Mouse (Mus musculus) midbrain, embryonic 15.5 days (tissue): ENCODE data around the gene Dkkl1. TPM values are rescaled to one million over a fixed set of nuclear protein-coding genes. Genes with fewer than 3 reads are reported as not detected.

ENCODE experiments used
- ATAC-seq: fragments of 200-750 bp; cut with Nextera tagmentation; replicated peaks from 2 replicates; pipeline ENCODE4 v1.8.0; 2017; ENCODE audit warnings: moderate TSS enrichment
- H3K27ac ChIP-seq: fragments of 300-500 bp; sonication (generic); 2 replicates; pipeline ENCODE4 v1.5.1; 2015; ENCODE audit warnings: mild to moderate bottlenecking, inconsistent platforms
- H3K27me3 ChIP-seq: fragments of 300-500 bp; sonication (generic); replicated peaks from 2 replicates; pipeline ENCODE4 v1.6.1; 2015; ENCODE audit warnings: inconsistent platforms
- H3K36me3 ChIP-seq: fragments of 300-500 bp; sonication (generic); replicated peaks from 2 replicates; pipeline ENCODE4 v1.6.1; 2015; ENCODE audit warnings: inconsistent platforms
- H3K4me1 ChIP-seq: fragments of 300-500 bp; sonication (generic); 2 replicates; pipeline ENCODE4 v1.6.1; 2015; ENCODE audit warnings: inconsistent platforms
- H3K4me2 ChIP-seq: fragments of 300-500 bp; sonication (generic); 2 replicates; pipeline ENCODE4 v1.6.1; 2015; ENCODE audit warnings: inconsistent platforms, mild to moderate bottlenecking, moderate library complexity
- H3K4me3 ChIP-seq: fragments of 300-500 bp; sonication (generic); 2 replicates; pipeline ENCODE4 v1.5.1; 2015; ENCODE audit warnings: mild to moderate bottlenecking, inconsistent platforms
- H3K9ac ChIP-seq: fragments of 300-500 bp; sonication (generic); 2 replicates; pipeline ENCODE4 v1.6.1; 2015; ENCODE audit warnings: mild to moderate bottlenecking, inconsistent platforms
- H3K9me3 ChIP-seq: fragments of 300-500 bp; sonication (generic); 2 replicates; pipeline ENCODE4 v1.6.1; 2016; ENCODE audit warnings: inconsistent platforms
- WGBS: fragments of 180-500 bp; shearing (Covaris S2); methylation state at CpG from one replicate; pipeline ENCODE4 v1.1.7; 2015; ENCODE audit warnings: mixed read lengths; 5-methylcytosine and 5-hydroxymethylcytosine counted together
- polyA plus RNA-seq: library from polyadenylated mRNA; unstranded; fragments of >200 nt; fragmentation: Nextera tagmentation; extraction: Ambion mirVana; gene quantifications from 2 replicates; pipeline ENCODE4 v1.2.1, GENCODE M21; 2015

Gene Dkkl1
- polyA plus RNA-seq, 1 experiment from 2014 or later = 5.8 TPM

GRCm38 (mm10) chr7:45172974-45173373 lies 39.0 kb downstream of the Dkkl1 start:
- 57% methylated on average over 7 of the region's 7 CpGs for WGBS
- Histone ChIP-seq H3K4me2 (no peak overlapping the region), H3K36me3 (no peaks in the 10 kb centered on the region), H3K27ac (no peak overlapping the region), H3K9ac (no peak overlapping the region), H3K4me3 (no peak overlapping the region), H3K4me1 (peaks cover 24% of the 10 kb centered on the region), H3K9me3 (no peaks in the 10 kb centered on the region), H3K27me3 (peaks cover 71% of the 10 kb centered on the region)
- no peak for ATAC-seq

- Histone ChIP-seq H3K4me2 (no peak overlapping the region), H3K27ac (no peak overlapping the region), H3K9ac (no peak overlapping the region), H3K27me3 (peaks cover 70% of the 10 kb centered on the region), H3K4me1 (peaks cover 15% of the 10 kb centered on the region), H3K4me3 (no peak overlapping the region), H3K9me3 (no peaks in the 10 kb centered on the region), H3K36me3 (no peaks in the 10 kb centered on the region)
- ATAC-seq = no peak
- 93% methylated on average over 3 of the region's 3 CpGs for WGBS
These were observed 42.5 kb downstream of the Dkkl1 start for GRCm38 (mm10) chr7:45169495-45169894.

GRCm38 (mm10) chr7:45168656-45169055 lies 43.3 kb downstream of the Dkkl1 start:
- ATAC-seq = no peak
- peak overlapping the region; percentile 37 for H3K4me2 ChIP-seq
- 4% methylated on average over 24 of the region's 24 CpGs for WGBS
- H3K27me3 ChIP-seq = peaks cover 70% of the 10 kb centered on the region
- no peaks in the 10 kb centered on the region for H3K36me3 ChIP-seq
- H3K27ac ChIP-seq = no peak overlapping the region
- H3K9me3 ChIP-seq = no peaks in the 10 kb centered on the region
- peaks cover 21% of the 10 kb centered on the region for H3K4me1 ChIP-seq
- H3K9ac ChIP-seq = no peak overlapping the region
- peak overlapping the region; percentile 8; the same call in 1 of the 2 replicates for H3K4me3 ChIP-seq

- Histone ChIP-seq H3K27ac (no peak overlapping the region), H3K4me1 (peaks cover 23% of the 10 kb centered on the region), H3K9me3 (no peaks in the 10 kb centered on the region), H3K36me3 (no peaks in the 10 kb centered on the region), H3K4me3 (peak overlapping the region; percentile 2; the same call in 1 of the 2 replicates), H3K27me3 (peaks cover 78% of the 10 kb centered on the region), H3K4me2 (peak overlapping the region; percentile 26), H3K9ac (no peak overlapping the region)
- 2% methylated on average over 19 of the region's 19 CpGs for WGBS
- no peak for ATAC-seq
These were observed 44.0 kb downstream of the Dkkl1 start for GRCm38 (mm10) chr7:45167761-45168445.

- ATAC-seq = no peak
- H3K4me3 ChIP-seq = no peak overlapping the region
- H3K4me2 ChIP-seq = no peak overlapping the region
- no peaks in the 10 kb centered on the region for H3K36me3 ChIP-seq
- WGBS = 17% methylated on average over 10 of the region's 10 CpGs
- no peaks in the 10 kb centered on the region for H3K9me3 ChIP-seq
- H3K9ac ChIP-seq = no peak overlapping the region
- H3K4me1 ChIP-seq = peaks cover 30% of the 10 kb centered on the region
- no peak overlapping the region for H3K27ac ChIP-seq
- H3K27me3 ChIP-seq = peaks cover 78% of the 10 kb centered on the region
These were observed 45.0 kb downstream of the Dkkl1 start for GRCm38 (mm10) chr7:45166950-45167401.

GRCm38 (mm10) chr7:45165701-45166100 lies 46.2 kb downstream of the Dkkl1 start:
- Histone ChIP-seq H3K4me1 (peaks cover 31% of the 10 kb centered on the region), H3K9ac (no peak overlapping the region), H3K36me3 (no peaks in the 10 kb centered on the region; the same call in 1 of the 2 replicates), H3K9me3 (no peaks in the 10 kb centered on the region), H3K27ac (no peak overlapping the region), H3K27me3 (peaks cover 74% of the 10 kb centered on the region), H3K4me3 (no peak overlapping the region), H3K4me2 (no peak overlapping the region)
- no peak for ATAC-seq
- 40% methylated on average over 11 of the region's 11 CpGs for WGBS

- no peaks in the 10 kb centered on the region for H3K9me3 ChIP-seq
- H3K4me2 ChIP-seq = no peak overlapping the region
- no peak overlapping the region for H3K4me3 ChIP-seq
- WGBS = 65% methylated on average over 5 of the region's 5 CpGs
- H3K4me1 ChIP-seq = peaks cover 31% of the 10 kb centered on the region
- H3K27me3 ChIP-seq = peaks cover 68% of the 10 kb centered on the region
- ATAC-seq = no peak
- H3K27ac ChIP-seq = no peak overlapping the region
- H3K9ac ChIP-seq = no peak overlapping the region
- H3K36me3 ChIP-seq = no peaks in the 10 kb centered on the region; the same call in 1 of the 2 replicates
These were observed 47.1 kb downstream of the Dkkl1 start for GRCm38 (mm10) chr7:45164833-45165232.

- peaks cover 59% of the 10 kb centered on the region for H3K27me3 ChIP-seq
- peak within 1 kb of the TSS; percentile 54 for H3K4me2 ChIP-seq
- ATAC-seq = no peak
- peak within 1 kb of the TSS; percentile 31 for H3K9ac ChIP-seq
- H3K4me3 ChIP-seq = peak within 1 kb of the TSS; percentile 33
- no peak within 1 kb of the TSS for H3K27ac ChIP-seq
- under 1% methylated on average over 37 of the region's 41 CpGs for WGBS
- H3K4me1 ChIP-seq = peaks cover 30% of the 10 kb centered on the region
- peaks cover 7% of the 10 kb centered on the region; the same call in 1 of the 2 replicates for H3K36me3 ChIP-seq
- H3K9me3 ChIP-seq = no peaks in the 10 kb centered on the region
These were observed 48.0 kb downstream of the Dkkl1 start, which contains the start of gene Slc17a7 for GRCm38 (mm10) chr7:45163735-45164490. Slc17a7 (plus strand) TSS chr7:45163949.

- WGBS = 67% methylated on average over 9 of the region's 9 CpGs
These were observed 48.8 kb downstream of the Dkkl1 start for GRCm38 (mm10) chr7:45162996-45163615.

GRCm38 (mm10) chr7:45162551-45162950 lies 49.4 kb downstream of the Dkkl1 start:
- 26% methylated on average over 6 of the region's 6 CpGs for WGBS
- no peak overlapping the region for H3K27ac ChIP-seq

More at GRCm38 (mm10) chr7:45162996-45163615, 48.8 kb downstream of the Dkkl1 start:
- H3K9ac ChIP-seq = no peak overlapping the region
- H3K4me3 ChIP-seq = no peak overlapping the region
- H3K27me3 ChIP-seq = peaks cover 51% of the 10 kb centered on the region
- peaks cover 22% of the 10 kb centered on the region for H3K4me1 ChIP-seq
- no peak overlapping the region for H3K27ac ChIP-seq
- peaks cover 7% of the 10 kb centered on the region; the same call in 1 of the 2 replicates for H3K36me3 ChIP-seq
- no peak overlapping the region for H3K4me2 ChIP-seq
- no peaks in the 10 kb centered on the region for H3K9me3 ChIP-seq
- no peak for ATAC-seq

GRCm38 (mm10) chr7:45161612-45162473 lies 50.1 kb downstream of the Dkkl1 start:
- WGBS = 4% methylated on average over 35 of the region's 35 CpGs
- H3K4me2 ChIP-seq = peak overlapping the region; percentile 78
- peak overlapping the region; percentile 72 for H3K27ac ChIP-seq
- no peaks in the 10 kb centered on the region for H3K9me3 ChIP-seq
- H3K27me3 ChIP-seq = peaks cover 39% of the 10 kb centered on the region
- H3K36me3 ChIP-seq = peaks cover 7% of the 10 kb centered on the region; the same call in 1 of the 2 replicates
- peak overlapping the region; percentile 33; the same call in 1 of the 2 replicates for H3K9ac ChIP-seq
- ATAC-seq = peak; percentile 92
- H3K4me3 ChIP-seq = peak overlapping the region; percentile 41
- H3K4me1 ChIP-seq = peaks cover 16% of the 10 kb centered on the region

More at GRCm38 (mm10) chr7:45162551-45162950, 49.4 kb downstream of the Dkkl1 start:
- H3K36me3 ChIP-seq = peaks cover 7% of the 10 kb centered on the region; the same call in 1 of the 2 replicates
- H3K27me3 ChIP-seq = peaks cover 45% of the 10 kb centered on the region
- no peak for ATAC-seq
- H3K9ac ChIP-seq = peak overlapping the region; percentile 33; the same call in 1 of the 2 replicates
- H3K9me3 ChIP-seq = no peaks in the 10 kb centered on the region
- H3K4me2 ChIP-seq = peak overlapping the region; percentile 78
- peaks cover 16% of the 10 kb centered on the region for H3K4me1 ChIP-seq
- peak overlapping the region; percentile 41 for H3K4me3 ChIP-seq
